Mouse (Mus musculus): ENCODE data around the gene B4galt5. TPM values are rescaled to one million over a fixed set of nuclear protein-coding genes. Genes with fewer than 3 reads are reported as not detected.

Gene B4galt5
- polyA plus RNA-seq, 1 experiment from 2014 or later, result 24.1 TPM

GRCm38 (mm10) chr2:167305382-167306272, 43.4 kb downstream of the B4galt5 start:
- no peak for TF ChIP-seq CTCF (IDR thresholded peaks at IDR 0.05; ENCODE audit: low read depth)
- no peak overlapping the region for H3K4me2 ChIP-seq
- DNase-seq, result no peak
- H3K9me3 ChIP-seq (ENCODE audit: low read depth, low read length), result no peaks in the 10 kb centered on the region
- no peak overlapping the region for H3K27ac ChIP-seq (ENCODE audit: low read depth)
- H3K4me1 ChIP-seq (ENCODE audit: insufficient read depth), result no peaks in the 10 kb centered on the region
- 86% methylated on average over 13 of the region's 13 CpGs for WGBS
- H3K4me3 ChIP-seq (ENCODE audit: low read depth, low read length), result no peak overlapping the region
- H3K27me3 ChIP-seq (ENCODE audit: insufficient read depth, low read length), result no peaks in the 10 kb centered on the region
- ATAC-seq (ENCODE audit: insufficient read depth), result no peak
- H3K9ac ChIP-seq, result no peak overlapping the region
- peaks cover 45% of the 10 kb centered on the region for H3K36me3 ChIP-seq (ENCODE audit: insufficient read depth)

GRCm38 (mm10) chr2:167304651-167305381, 44.2 kb downstream of the B4galt5 start:
- 87% methylated on average over 16 of the region's 16 CpGs for WGBS

DNA sequence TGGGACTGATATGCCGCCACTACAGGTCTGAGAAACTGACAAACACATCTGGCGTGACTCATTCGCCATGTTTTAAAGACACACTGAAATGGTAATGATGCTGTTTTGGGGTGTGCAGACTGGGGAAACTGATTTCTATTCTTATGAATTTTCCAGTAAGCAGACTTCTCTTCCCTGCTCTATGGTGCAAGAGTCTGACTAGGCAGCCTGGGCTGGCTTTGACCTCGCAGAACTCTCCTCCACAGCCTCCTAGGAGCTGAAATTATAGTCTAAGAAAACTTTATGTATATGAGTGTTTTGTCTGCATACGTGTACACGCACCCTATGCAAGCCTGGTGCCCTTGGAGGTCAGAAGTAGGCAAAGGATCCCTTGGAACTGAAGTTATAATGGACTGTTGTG, 45.2 kb downstream of the B4galt5 start:
- Histone ChIP-seq H3K4me3 (ENCODE audit: low read depth, low read length) (no peak overlapping the region), H3K9me3 (ENCODE audit: low read depth, low read length) (no peaks in the 10 kb centered on the region), H3K27ac (ENCODE audit: low read depth) (no peak overlapping the region), H3K4me2 (no peak overlapping the region), H3K9ac (no peak overlapping the region), H3K27me3 (ENCODE audit: insufficient read depth, low read length) (no peaks in the 10 kb centered on the region), H3K36me3 (ENCODE audit: insufficient read depth) (peaks cover 53% of the 10 kb centered on the region), H3K4me1 (ENCODE audit: insufficient read depth) (no peaks in the 10 kb centered on the region)
- no peak for ATAC-seq (ENCODE audit: insufficient read depth)
- 92% methylated on average over 6 of the region's 6 CpGs for whole genome bisulfite sequencing
- no peak for TF ChIP-seq CTCF (IDR thresholded peaks at IDR 0.05; ENCODE audit: low read depth)
- DNase-seq, result no peak

More at GRCm38 (mm10) chr2:167304651-167305381, 44.2 kb downstream of the B4galt5 start:
- Histone ChIP-seq H3K36me3 (ENCODE audit: insufficient read depth) (peaks cover 48% of the 10 kb centered on the region), H3K4me3 (ENCODE audit: low read depth, low read length) (no peak overlapping the region), H3K27me3 (ENCODE audit: insufficient read depth, low read length) (no peaks in the 10 kb centered on the region), H3K4me2 (no peak overlapping the region), H3K27ac (ENCODE audit: low read depth) (no peak overlapping the region), H3K9me3 (ENCODE audit: low read depth, low read length) (no peaks in the 10 kb centered on the region), H3K4me1 (ENCODE audit: insufficient read depth) (no peaks in the 10 kb centered on the region), H3K9ac (no peak overlapping the region)
- DNase-seq (no peak), ATAC-seq (ENCODE audit: insufficient read depth) (no peak)
- no peak for TF ChIP-seq CTCF (IDR thresholded peaks at IDR 0.05; ENCODE audit: low read depth)

DNA sequence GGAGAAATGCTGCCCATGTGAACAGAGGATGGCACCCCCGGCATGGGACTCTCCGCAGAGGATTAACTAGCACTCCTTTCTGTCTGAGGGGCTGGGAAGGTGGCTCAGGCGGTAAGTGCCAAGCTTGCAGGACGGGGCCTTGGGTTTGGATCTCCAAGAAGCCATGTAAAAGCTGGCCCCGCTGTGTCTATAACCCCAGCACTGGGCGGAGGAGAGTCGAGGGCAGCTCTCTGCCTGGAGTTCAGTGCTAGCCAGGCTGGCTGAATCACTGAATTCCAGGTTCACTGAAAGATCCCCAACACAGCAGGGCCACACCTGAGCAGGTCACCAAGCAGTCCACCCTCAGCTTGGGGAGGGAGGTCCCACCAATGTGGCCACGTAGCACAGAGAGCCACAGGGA, 45.8 kb downstream of the B4galt5 start:
- no peak overlapping the region for H3K27ac ChIP-seq (ENCODE audit: low read depth)
- no peak overlapping the region for H3K4me3 ChIP-seq (ENCODE audit: low read depth, low read length)
- no peak for ATAC-seq (ENCODE audit: insufficient read depth)
- peaks cover 53% of the 10 kb centered on the region for H3K36me3 ChIP-seq (ENCODE audit: insufficient read depth)
- DNase-seq, result no peak
- no peak for TF ChIP-seq CTCF (IDR thresholded peaks at IDR 0.05; ENCODE audit: low read depth)
- H3K9me3 ChIP-seq (ENCODE audit: low read depth, low read length), result no peaks in the 10 kb centered on the region
- H3K4me2 ChIP-seq, result no peak overlapping the region
- no peaks in the 10 kb centered on the region for H3K27me3 ChIP-seq (ENCODE audit: insufficient read depth, low read length)
- no peaks in the 10 kb centered on the region for H3K4me1 ChIP-seq (ENCODE audit: insufficient read depth)
- no peak overlapping the region for H3K9ac ChIP-seq
- WGBS, result 81% methylated on average over 8 of the region's 8 CpGs

DNA sequence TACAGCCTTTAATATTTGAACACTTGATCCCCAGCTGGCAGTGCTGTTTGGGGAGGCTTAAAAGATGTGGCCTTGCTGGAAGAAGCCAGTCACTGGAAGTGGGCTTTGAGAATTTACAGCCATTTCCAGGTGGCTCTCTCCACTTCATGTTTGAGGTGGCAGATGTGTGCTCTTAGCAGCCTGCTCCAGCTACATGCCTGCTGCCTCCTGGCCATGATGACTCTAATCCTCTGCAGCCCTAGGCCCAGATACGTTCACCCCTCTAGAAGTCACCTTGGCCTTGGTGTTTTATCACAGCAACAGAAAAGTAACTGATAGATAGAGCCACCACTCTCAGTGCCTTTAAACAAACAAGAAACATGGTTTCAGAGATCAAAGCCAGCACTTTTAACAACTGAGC, 46.3 kb downstream of the B4galt5 start:
- WGBS, result 78% methylated on average over 1 of the region's 1 CpGs
- Histone ChIP-seq H3K4me3 (ENCODE audit: low read depth, low read length) (no peak overlapping the region), H3K9me3 (ENCODE audit: low read depth, low read length) (no peaks in the 10 kb centered on the region), H3K27ac (ENCODE audit: low read depth) (no peak overlapping the region), H3K4me1 (ENCODE audit: insufficient read depth) (no peaks in the 10 kb centered on the region), H3K4me2 (no peak overlapping the region), H3K36me3 (ENCODE audit: insufficient read depth) (peaks cover 56% of the 10 kb centered on the region), H3K9ac (no peak overlapping the region), H3K27me3 (ENCODE audit: insufficient read depth, low read length) (no peaks in the 10 kb centered on the region)
- ATAC-seq (ENCODE audit: insufficient read depth) (no peak), DNase-seq (no peak)
- no peak for TF ChIP-seq CTCF (IDR thresholded peaks at IDR 0.05; ENCODE audit: low read depth)

- H3K27ac ChIP-seq (ENCODE audit: low read depth), result no peak overlapping the region
- H3K36me3 ChIP-seq (ENCODE audit: insufficient read depth), result peaks cover 57% of the 10 kb centered on the region
- 86% methylated on average over 12 of the region's 12 CpGs for WGBS
- H3K9me3 ChIP-seq (ENCODE audit: low read depth, low read length), result no peaks in the 10 kb centered on the region
- ATAC-seq (ENCODE audit: insufficient read depth), result no peak
- H3K9ac ChIP-seq, result no peak overlapping the region
- no peaks in the 10 kb centered on the region for H3K4me1 ChIP-seq (ENCODE audit: insufficient read depth)
- no peak for DNase-seq
- H3K4me2 ChIP-seq, result no peak overlapping the region
- H3K4me3 ChIP-seq (ENCODE audit: low read depth, low read length), result no peak overlapping the region
- no peak for TF ChIP-seq CTCF (IDR thresholded peaks at IDR 0.05; ENCODE audit: low read depth)
- H3K27me3 ChIP-seq (ENCODE audit: insufficient read depth, low read length), result no peaks in the 10 kb centered on the region
Measured at GRCm38 (mm10) chr2:167302031-167302430, 47.0 kb downstream of the B4galt5 start.

DNA sequence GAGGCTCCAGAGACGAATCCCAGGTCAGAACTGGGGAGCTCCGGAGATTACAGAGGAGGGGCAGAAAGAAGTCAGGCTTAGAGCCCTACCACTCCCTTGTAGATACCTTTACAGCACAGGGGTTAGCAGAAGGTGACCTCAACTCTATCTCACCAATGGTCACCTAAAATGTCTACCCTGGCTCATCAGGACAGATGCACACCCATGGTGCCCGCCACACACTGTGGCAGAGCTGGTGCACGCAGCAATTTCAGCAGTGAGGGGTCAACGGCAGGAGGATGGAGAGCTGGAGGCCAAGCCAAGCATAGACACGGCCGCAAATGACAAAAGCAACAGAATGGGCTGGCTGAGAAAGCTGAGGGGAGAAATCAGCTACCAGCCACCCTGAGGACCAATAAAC, 47.4 kb downstream of the B4galt5 start:
- peaks cover 52% of the 10 kb centered on the region for H3K36me3 ChIP-seq (ENCODE audit: insufficient read depth)
- H3K4me3 ChIP-seq (ENCODE audit: low read depth, low read length), result no peak overlapping the region
- no peak overlapping the region for H3K4me2 ChIP-seq
- H3K4me1 ChIP-seq (ENCODE audit: insufficient read depth), result no peaks in the 10 kb centered on the region
- TF ChIP-seq CTCF (IDR thresholded peaks at IDR 0.05; ENCODE audit: low read depth), result no peak
- H3K27me3 ChIP-seq (ENCODE audit: insufficient read depth, low read length), result no peaks in the 10 kb centered on the region
- H3K9me3 ChIP-seq (ENCODE audit: low read depth, low read length), result no peaks in the 10 kb centered on the region
- ATAC-seq (ENCODE audit: insufficient read depth) (no peak), DNase-seq (no peak)
- 85% methylated on average over 7 of the region's 7 CpGs for WGBS
- no peak overlapping the region for H3K9ac ChIP-seq
- H3K27ac ChIP-seq (ENCODE audit: low read depth), result no peak overlapping the region

All from lung, embryonic 14.5 days (tissue).